Mouse (Mus musculus) R1 (cell line): ENCODE results near the gene Pola1.

Experiments used
- DNase-seq: peaks from one replicate; pipeline ENCODE4 v3.0.0-alpha.2; 2018; ENCODE audit warnings: low read depth, low spot score

Gene Pola1

DNA sequence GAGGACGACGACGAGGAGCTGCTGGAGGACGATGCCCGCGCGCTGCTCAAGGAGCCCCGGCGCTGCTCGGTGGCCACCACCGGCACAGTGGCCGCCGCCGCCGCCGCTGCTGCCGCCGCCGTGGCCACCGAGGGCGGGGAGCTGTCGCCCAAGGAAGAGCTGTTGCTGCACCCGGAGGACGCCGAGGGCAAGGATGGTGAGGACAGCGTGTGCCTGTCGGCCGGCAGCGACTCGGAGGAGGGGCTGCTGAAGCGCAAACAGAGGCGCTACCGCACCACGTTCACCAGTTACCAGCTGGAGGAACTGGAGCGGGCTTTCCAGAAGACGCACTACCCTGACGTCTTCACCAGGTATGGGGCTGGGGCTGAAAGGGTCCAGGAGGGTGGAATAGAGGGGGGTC lies 342.9 kb downstream of the Pola1 start:
- DNase-seq = no peak

DNA sequence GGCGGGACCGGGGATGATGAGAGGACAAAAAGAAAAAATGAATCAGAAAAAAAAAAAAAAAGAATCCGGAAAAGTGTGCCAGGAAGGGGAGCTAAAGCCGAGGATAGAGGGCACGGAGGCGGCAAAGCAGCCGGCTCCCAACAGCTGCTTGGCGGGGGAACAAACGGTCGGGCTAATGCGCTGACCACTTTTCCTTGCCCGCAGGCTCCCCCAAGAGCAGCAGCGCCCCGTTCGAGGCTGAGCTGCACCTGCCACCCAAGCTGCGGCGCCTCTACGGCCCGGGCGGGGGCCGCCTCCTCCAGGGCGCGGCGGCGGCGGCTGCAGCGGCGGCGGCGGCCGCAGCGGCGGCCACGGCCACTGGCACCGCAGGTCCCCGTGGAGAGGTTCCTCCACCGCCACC lies 343.6 kb downstream of the Pola1 start:
- DNase-seq = no peak

DNA sequence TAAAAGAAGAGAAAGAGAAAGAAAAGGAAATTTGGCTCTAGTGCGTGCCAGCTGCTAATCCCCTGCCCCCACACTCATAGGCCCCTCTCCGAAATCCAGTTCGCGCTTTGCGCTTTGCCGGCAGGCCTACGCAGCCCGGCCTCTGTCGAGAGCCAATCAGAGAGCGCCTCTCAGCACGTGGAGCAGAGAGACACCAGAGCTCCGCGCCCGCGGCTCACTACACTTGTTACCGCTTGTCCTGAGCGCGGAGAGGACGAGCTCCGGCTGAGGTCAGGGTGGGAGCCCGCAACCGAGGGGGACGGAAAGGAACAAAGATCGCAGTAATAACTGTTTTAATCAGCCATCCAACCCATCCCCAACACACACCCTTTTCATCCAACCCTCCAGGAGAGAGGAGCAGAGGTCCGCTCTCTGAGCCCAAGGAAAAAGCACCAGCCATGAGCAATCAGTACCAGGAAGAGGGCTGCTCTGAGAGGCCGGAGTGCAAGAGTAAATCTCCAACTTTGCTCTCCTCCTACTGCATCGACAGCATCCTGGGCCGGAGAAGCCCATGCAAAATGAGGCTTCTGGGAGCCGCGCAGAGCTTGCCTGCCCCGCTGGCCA lies 345.6 kb downstream of the Pola1 start, which contains the start of gene Arx:
Arx (plus strand) TSS at position 155 of the 603 bp plus-strand sequence.
- DNase-seq = peak; percentile 84

DNA sequence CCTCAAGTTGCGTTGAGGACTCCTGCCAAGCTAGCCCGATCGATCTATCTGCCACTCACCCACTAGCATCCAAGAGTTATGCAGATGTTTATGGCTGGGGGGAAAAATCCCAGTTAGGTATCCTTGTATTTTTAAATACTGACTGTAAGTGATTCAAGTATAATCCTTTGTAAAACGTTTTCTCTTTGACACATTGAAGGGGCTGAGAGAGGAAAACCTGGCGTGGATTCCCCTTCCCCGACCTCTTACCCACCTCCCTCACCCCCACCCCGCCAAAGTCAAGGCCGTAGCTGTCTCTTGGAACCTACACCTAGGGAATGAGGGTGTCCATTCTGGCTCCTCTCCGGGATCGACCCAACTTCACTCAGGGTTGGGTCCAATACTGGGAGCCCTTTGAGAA lies 346.9 kb downstream of the Pola1 start:
- DNase-seq = no peak

DNA sequence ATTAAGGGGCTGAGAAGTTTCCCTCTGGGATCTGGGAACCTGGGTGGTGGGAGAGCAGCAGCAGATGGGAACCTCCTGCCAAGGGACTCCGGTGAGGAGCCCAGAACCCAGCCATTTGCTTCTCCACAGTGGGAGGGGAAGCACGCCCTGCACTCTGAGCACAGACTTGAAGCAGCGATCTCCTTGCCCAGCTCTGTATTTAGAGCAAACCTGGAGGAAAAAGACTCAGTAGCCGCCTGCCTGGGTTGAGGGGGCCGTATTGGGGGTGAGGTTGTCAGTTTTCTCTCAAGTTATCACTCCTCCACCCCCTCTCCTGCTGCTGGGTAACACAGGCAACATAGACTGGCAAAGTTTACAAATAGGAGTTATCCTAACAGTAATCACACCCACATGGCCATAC lies 350.2 kb downstream of the Pola1 start:
- DNase-seq = no peak

DNA sequence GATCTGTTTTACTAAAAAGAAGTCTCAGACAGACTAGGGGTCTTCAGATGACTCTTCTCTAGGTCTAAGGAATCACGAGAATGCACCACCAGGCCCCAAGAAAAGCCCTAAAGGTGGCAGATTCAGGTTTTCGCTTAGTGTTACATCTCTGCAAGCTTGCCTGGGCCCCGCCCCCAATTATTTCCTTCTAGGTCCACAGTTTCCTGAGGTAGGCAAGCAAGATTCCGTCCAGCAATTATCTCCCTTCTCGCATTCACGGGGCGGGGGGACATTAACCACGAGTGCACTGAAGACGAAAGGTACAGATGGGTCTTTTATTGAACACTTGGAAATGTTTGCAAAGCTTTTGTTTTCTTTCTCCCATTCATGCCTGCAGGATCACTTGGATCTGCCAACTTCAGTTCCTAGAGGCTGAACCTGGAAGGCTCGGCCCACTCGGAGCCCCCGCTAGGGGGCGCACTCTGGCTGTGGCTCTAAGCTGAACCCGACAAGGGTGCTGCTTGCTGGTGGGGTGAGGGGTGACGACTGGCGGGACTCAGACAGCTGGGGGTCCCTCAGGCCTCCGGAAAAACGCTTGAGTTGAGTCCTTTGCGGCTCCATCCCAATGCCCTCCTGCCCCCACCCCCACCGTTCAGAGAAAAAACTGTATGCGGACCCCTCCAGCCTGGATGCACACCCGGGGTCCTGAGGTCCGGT lies 350.8 kb downstream of the Pola1 start:
- DNase-seq = peak; percentile 72

DNA sequence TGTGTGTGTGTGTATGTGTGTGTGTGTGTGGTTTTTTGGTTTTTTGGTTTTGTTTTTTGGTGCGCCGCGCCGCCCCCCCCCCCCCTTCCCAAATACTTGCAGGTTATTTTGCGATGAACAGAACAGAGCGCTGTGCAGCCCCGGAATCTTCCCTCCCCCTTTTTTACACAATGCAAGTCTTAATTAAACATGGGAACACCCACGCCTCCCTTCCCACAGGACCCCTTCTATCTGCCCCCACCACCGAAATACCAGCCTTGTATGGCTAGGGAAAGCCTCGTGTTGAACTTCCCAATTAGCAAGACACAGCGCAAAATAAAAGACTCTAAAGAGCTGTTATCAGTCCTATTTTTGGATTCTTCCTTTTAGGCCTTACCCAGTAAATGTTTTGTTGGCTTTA lies 352.0 kb downstream of the Pola1 start:
- DNase-seq = no peak

DNA sequence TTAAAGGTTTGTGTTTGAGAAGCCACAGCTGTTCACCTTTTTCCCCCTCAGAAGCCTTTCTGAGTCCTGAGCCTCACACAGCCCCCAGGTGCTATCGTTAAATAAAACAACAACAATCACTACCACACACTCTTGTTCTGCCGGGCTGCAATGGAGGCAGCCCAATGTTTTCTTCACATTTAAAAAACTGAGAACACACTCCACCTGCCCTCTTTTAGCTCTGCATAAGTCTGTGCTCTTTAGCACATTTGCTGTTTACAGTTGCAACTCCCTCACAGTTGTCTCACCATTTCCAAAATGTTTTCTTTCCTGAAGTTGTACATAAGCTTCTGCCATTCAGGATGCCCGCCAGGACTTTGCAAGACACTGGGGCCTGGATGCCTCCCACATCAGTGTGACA lies 356.3 kb downstream of the Pola1 start:
- no peak for DNase-seq
